Mouse (Mus musculus) CH12.LX (cell line): ENCODE data around the gene AA986860. TPM values are rescaled to one million over a fixed set of nuclear protein-coding genes. Genes with fewer than 3 reads are reported as not detected.

Source experiments
- DNase-seq: peaks from one replicate; pipeline ENCODE4 v3.0.0-alpha.2; 2013; ENCODE audit errors: extremely low read depth
- H3K27ac ChIP-seq: 2 replicates; pipeline ENCODE4 v1.5.1; 2012; ENCODE audit warnings: low read depth, mild to moderate bottlenecking, control low read depth, moderate library complexity; ENCODE audit not compliant: insufficient read depth
- H3K27me3 ChIP-seq: replicated peaks from 2 replicates; pipeline ENCODE3; 2012; ENCODE audit warnings: inconsistent platforms
- H3K36me3 ChIP-seq, 2 experiments: replicated peaks in 1 of 2; 2 replicates each; pipeline versions ENCODE3 to v1.6.1; 2012; ENCODE audit warnings: inconsistent platforms in 1 of 2, low read length in 1 of 2, mild to moderate bottlenecking in 1 of 2, mixed read lengths in 1 of 2, moderate library complexity in 1 of 2; ENCODE audit not compliant: control insufficient read depth in 1 of 2, insufficient read depth in 1 of 2
- H3K4me1 ChIP-seq, 2 experiments: 2 replicates each; pipeline ENCODE4 v1.6.1; 2012; ENCODE audit warnings: inconsistent platforms in 1 of 2, moderate library complexity in 1 of 2; ENCODE audit not compliant: insufficient read depth in 2 of 2, control insufficient read depth in 1 of 2
- H3K4me2 ChIP-seq: 2 replicates; pipeline ENCODE4 v1.6.1; 2012; ENCODE audit warnings: low read depth, mild to moderate bottlenecking, control low read depth; ENCODE audit not compliant: poor library complexity, insufficient read depth, severe bottlenecking
- H3K4me3 ChIP-seq, 3 experiments: fragments of 150-350 bp in 1 of 3; sonication (generic) in 1 of 3; replicated peaks in 1 of 3; 2 replicates each; pipeline versions ENCODE3 to v1.5.1; 2011 to 2012; ENCODE audit warnings: low read depth in 2 of 3, low read length in 2 of 3, mild to moderate bottlenecking in 2 of 3, moderate library complexity in 2 of 3, control low read depth in 1 of 3, improper control_type of control experiment in 1 of 3, inconsistent platforms in 1 of 3, mixed read lengths in 1 of 3; ENCODE audit not compliant: poor library complexity in 1 of 3
- H3K79me2 ChIP-seq: replicated peaks from 2 replicates; pipeline ENCODE4 v1.6.1; 2012; ENCODE audit warnings: mild to moderate bottlenecking, moderate library complexity; ENCODE audit not compliant: control insufficient read depth, poor library complexity, insufficient read depth, severe bottlenecking; ENCODE audit errors: extremely low read depth
- H3K9ac ChIP-seq: 2 replicates; pipeline ENCODE4 v1.6.1; 2012; ENCODE audit warnings: low read depth, mild to moderate bottlenecking, control low read depth, moderate library complexity; ENCODE audit not compliant: insufficient read depth
- H3K9me3 ChIP-seq: replicated peaks from 2 replicates; pipeline ENCODE3; 2012; ENCODE audit warnings: low read length, inconsistent platforms, mixed read lengths
- CHD1 ChIP-seq: IDR thresholded peaks from 2 replicates; pipeline ENCODE4 v1.6.1; 2012; ENCODE audit warnings: low read depth, low read length, improper control_type of control experiment, inconsistent platforms
- CHD2 ChIP-seq: IDR thresholded peaks from 2 replicates; pipeline ENCODE4 v1.6.1; 2011; ENCODE audit warnings: low read length, improper control_type of control experiment
- CTCF ChIP-seq, 2 experiments: IDR thresholded peaks in 1 of 2; conservative IDR thresholded peaks in 1 of 2; 2 replicates each; pipeline ENCODE4 v1.5.1; 2011 to 2012; ENCODE audit warnings: low read depth in 2 of 2, low read length in 2 of 2, improper control_type of control experiment in 1 of 2, inconsistent platforms in 1 of 2, mild to moderate bottlenecking in 1 of 2, moderate library complexity in 1 of 2
- E2F4 ChIP-seq: IDR thresholded peaks from 2 replicates; pipeline ENCODE4 v1.6.1; 2011; ENCODE audit warnings: low read depth, low read length, improper control_type of control experiment; ENCODE audit not compliant: insufficient replicate concordance
- ELF1 ChIP-seq: IDR thresholded peaks from 2 replicates; pipeline ENCODE4 v1.6.1; 2014; ENCODE audit warnings: low read depth, mild to moderate bottlenecking, inconsistent platforms, low read length, improper control_type of control experiment
- ETS1 ChIP-seq: conservative IDR thresholded peaks from 2 replicates; pipeline ENCODE4 v1.6.1; 2012; ENCODE audit warnings: low read depth, mild to moderate bottlenecking, inconsistent platforms, low read length, improper control_type of control experiment, moderate library complexity
- GABPA ChIP-seq: IDR thresholded peaks from 2 replicates; pipeline ENCODE4 v1.6.1; 2012; ENCODE audit warnings: low read depth, low read length, improper control_type of control experiment, inconsistent platforms; ENCODE audit not compliant: insufficient replicate concordance
- HCFC1 ChIP-seq: IDR thresholded peaks from 2 replicates; pipeline ENCODE4 v1.6.1; 2012; ENCODE audit warnings: low read depth, mild to moderate bottlenecking, inconsistent platforms, low read length, improper control_type of control experiment
- IRF4 ChIP-seq: IDR thresholded peaks from 2 replicates; pipeline ENCODE4 v1.6.1; 2014; ENCODE audit warnings: low read depth, mild to moderate bottlenecking, inconsistent platforms, low read length, improper control_type of control experiment
- JUND ChIP-seq: conservative IDR thresholded peaks from 2 replicates; pipeline ENCODE4 v1.6.1; 2011; ENCODE audit warnings: low read depth, low read length, improper control_type of control experiment
- KAT2A ChIP-seq: IDR thresholded peaks from 2 replicates; pipeline ENCODE4 v1.6.1; 2012; ENCODE audit warnings: low read length, improper control_type of control experiment, inconsistent platforms; ENCODE audit not compliant: insufficient replicate concordance
- MAFK ChIP-seq: IDR thresholded peaks from 2 replicates; pipeline ENCODE4 v1.6.1; 2011; ENCODE audit warnings: low read length, improper control_type of control experiment; ENCODE audit not compliant: insufficient replicate concordance
- MAX ChIP-seq: IDR thresholded peaks from 2 replicates; pipeline ENCODE4 v1.6.1; 2011; ENCODE audit warnings: low read length, improper control_type of control experiment
- MAZ ChIP-seq: IDR thresholded peaks from 2 replicates; pipeline ENCODE4 v1.6.1; 2012; ENCODE audit warnings: low read depth, mild to moderate bottlenecking, inconsistent platforms, low read length, improper control_type of control experiment, moderate library complexity
- MXI1 ChIP-seq: IDR thresholded peaks from 2 replicates; pipeline ENCODE4 v1.6.1; 2011; ENCODE audit warnings: mild to moderate bottlenecking, low read depth, low read length, improper control_type of control experiment
- NELFE ChIP-seq: IDR thresholded peaks from 2 replicates; pipeline ENCODE4 v1.6.1; 2011; ENCODE audit warnings: low read depth, low read length, improper control_type of control experiment
- NRF1 ChIP-seq: IDR thresholded peaks from 2 replicates; pipeline ENCODE4 v1.6.1; 2014; ENCODE audit warnings: low read depth, mild to moderate bottlenecking, inconsistent platforms, low read length, improper control_type of control experiment, moderate library complexity
- PAX5 ChIP-seq: IDR thresholded peaks from 2 replicates; pipeline ENCODE4 v1.6.1; 2012; ENCODE audit warnings: low read length, inconsistent platforms, mixed read lengths
- POLR2A ChIP-seq: IDR thresholded peaks from 2 replicates; pipeline ENCODE4 v1.6.1; 2011; ENCODE audit warnings: low read depth, mild to moderate bottlenecking, improper control_type of control experiment, low read length
- POLR2AphosphoS2 ChIP-seq: IDR thresholded peaks from 2 replicates; pipeline ENCODE4 v1.6.1; 2011; ENCODE audit warnings: low read depth, low read length, improper control_type of control experiment
- RAD21 ChIP-seq: IDR thresholded peaks from 2 replicates; pipeline ENCODE4 v1.6.1; 2011; ENCODE audit warnings: low read depth, mild to moderate bottlenecking, low read length, improper control_type of control experiment, moderate library complexity
- RCOR1 ChIP-seq: conservative IDR thresholded peaks from 2 replicates; pipeline ENCODE4 v1.6.1; 2012; ENCODE audit warnings: low read depth, mild to moderate bottlenecking, inconsistent platforms, low read length, improper control_type of control experiment
- SIN3A ChIP-seq: IDR thresholded peaks from 2 replicates; pipeline ENCODE4 v1.6.1; 2012; ENCODE audit warnings: low read length, improper control_type of control experiment, inconsistent platforms
- TBP ChIP-seq: conservative IDR thresholded peaks from 2 replicates; pipeline ENCODE4 v1.6.1; 2011; ENCODE audit warnings: low read depth, low read length, improper control_type of control experiment
- TCF12 ChIP-seq: IDR thresholded peaks from 2 replicates; pipeline ENCODE4 v1.6.1; 2014; ENCODE audit warnings: low read depth, mild to moderate bottlenecking, inconsistent platforms, low read length, improper control_type of control experiment
- UBTF ChIP-seq: IDR thresholded peaks from 2 replicates; pipeline ENCODE4 v1.6.1; 2012; ENCODE audit warnings: low read depth, mild to moderate bottlenecking, inconsistent platforms, low read length, improper control_type of control experiment, moderate library complexity
- USF2 ChIP-seq: conservative IDR thresholded peaks from 2 replicates; pipeline ENCODE4 v1.6.1; 2011; ENCODE audit warnings: low read depth, low read length, improper control_type of control experiment
- ZKSCAN1 ChIP-seq: IDR thresholded peaks from 2 replicates; pipeline ENCODE4 v1.6.1; 2012; ENCODE audit warnings: low read depth, inconsistent platforms, low read length, improper control_type of control experiment, borderline replicate concordance
- ZMIZ1 ChIP-seq: IDR thresholded peaks from 2 replicates; pipeline ENCODE4 v1.6.1; 2012; ENCODE audit warnings: low read depth, mild to moderate bottlenecking, inconsistent platforms, low read length, improper control_type of control experiment
- ZNF384 ChIP-seq: IDR thresholded peaks from 2 replicates; pipeline ENCODE4 v1.6.1; 2012; ENCODE audit warnings: low read depth, low read length, improper control_type of control experiment, inconsistent platforms
- dilution Hi-C: fragments of 300-500 bp; cut with MboI; formaldehyde crosslinking; loops from 2 replicates; pipeline ENCODE4 v1.14.3; 2020; ENCODE audit warnings: low sequenced_read_pairs; ENCODE audit not compliant: extremely low pct_unique_long_range_greater_than_20kb, extremely low pct_ligation_motif_present
- in situ Hi-C: fragments of 300-500 bp; cut with MboI; formaldehyde crosslinking; loops from 3 replicates; pipeline ENCODE4 v1.14.3; 2019; ENCODE audit warnings: low sequenced_read_pairs, low pct_ligation_motif_present, low pct_unique_long_range_greater_than_20kb, mixed read lengths
- polyA plus RNA-seq: library from polyadenylated mRNA; unstranded; fragments of >175 nt; gene quantifications from 2 replicates; pipeline ENCODE4 v1.2.1, GENCODE M21; 2012; ENCODE audit warnings: low read depth; ENCODE audit not compliant: insufficient read length
- total RNA-seq, 2 experiments: library from RNA; depleted of rRNA; stranded (reverse); fragments of 300-350 nt in 1 of 2; fragments of >200 nt in 1 of 2; gene quantifications; 2 replicates each; pipeline ENCODE4 v1.2.3; 2012 to 2014

Gene AA986860
- total and polyA plus RNA-seq, 3 experiments: 0.25 to 0.61 (median 0.28) TPM

- H3K27ac ChIP-seq: peak within 1 kb of the TSS; percentile 16
- peaks cover 15% of the 10 kb centered on the region for H3K79me2 ChIP-seq
- dilution Hi-C loops: no loop called here
- peak within 1 kb of the TSS; percentile 91 for H3K4me2 ChIP-seq
- peaks cover 0 to 13% of the 10 kb centered on the region in 2 experiments for H3K36me3 ChIP-seq
- DNase-seq: peak; percentile 86
- H3K4me3 ChIP-seq: peak within 1 kb of the TSS; percentile 92 to 98 (median 93)
- in situ Hi-C loops: loop anchor here (10.0 kb wide), 2 partner anchors 267 to 337 kb away; no protein-coding TSS in a partner anchor
- no peaks in the 10 kb centered on the region for H3K9me3 ChIP-seq
- TF ChIP-seq POLR2A (peak; percentile 84), ELF1 (no peak), E2F4 (no peak), TBP (0 out of 2 replicates have a peak, but pooled peaks have one; percentile 31), PAX5 (no peak), USF2 (no peak), JUND (no peak), ETS1 (no peak), GABPA (no peak), POLR2AphosphoS2 (peak; percentile 68; the same call in 1 of the 2 replicates), TCF12 (peak; percentile 80), RCOR1 (no peak; the same call in 1 of the 2 replicates), CHD2 (peak; percentile 100), ZNF384 (no peak), CTCF (conservative IDR thresholded peaks at IDR 0.05 in 1 of 2, IDR thresholded peaks at IDR 0.05 in 1 of 2; ENCODE audit: low read depth in 2 of 2, low read length in 2 of 2) (no peak), CHD1 (0 out of 2 replicates have a peak, but pooled peaks have one; percentile 51), MAFK (no peak), SIN3A (peak; percentile 78), MAZ (peak; percentile 95), RAD21 (no peak), NELFE (peak; percentile 84), NRF1 (peak; percentile 58; the same call in 1 of the 2 replicates), IRF4 (0 out of 2 replicates have a peak, but pooled peaks have one; percentile 11), ZMIZ1 (peak; percentile 82; the same call in 1 of the 2 replicates), HCFC1 (peak; percentile 82), UBTF (peak; percentile 71; the same call in 1 of the 2 replicates), ZKSCAN1 (no peak), MXI1 (peak; percentile 77), KAT2A (peak; percentile 65; the same call in 1 of the 2 replicates), MAX (no peak; the same call in 1 of the 2 replicates)
- TF ChIP-seq, all 38 proteins: peak for 16
- Histone ChIP-seq H3K27me3 (no peaks in the 10 kb centered on the region), H3K4me1 (peaks cover 6 to 44% of the 10 kb centered on the region in 2 experiments), H3K9ac (peak within 1 kb of the TSS; percentile 89)
Observed at GRCm38 (mm10) chr1:130717291-130717871, 14.4 kb upstream of the AA986860 start, which contains the start of gene Yod1. TSS of gene Yod1 (plus strand) at chr1:130717327.
